9 mouse cellular contexts compared by ENCODE assay signal in genomic region chr6:82854338-82854737, GRCm38 (mm10).
DNase-seq lines count a peak whose midpoint lies in the region; ATAC-seq and TF ChIP-seq lines count a peak whose summit lies in the region.
"Had no signal": no experiment of that assay in that cellular context is flagged by ENCODE, and none has a peak within 500 bp of the region (broad histone marks: within the 10 kb centered on the region; RNA-seq: fewer than 3 reads in every experiment).

No protein-coding gene starts in this region.

- H3K27ac ChIP-seq in gastrocnemius, adult 2 months: peak overlapping the region; percentile 80

- no peak overlapping the region for H3K4me3 ChIP-seq in gastrocnemius, adult 2 months

- intact Hi-C loops in gastrocnemius, adult 2 months (cut with DNase I): loop anchor here (5.0 kb wide), 1 partner anchor 77 kb away; no protein-coding TSS in a partner anchor

- ATAC-seq in megakaryocyte-erythroid progenitor cell, adult 5-6 weeks (replicated peaks; ENCODE audit: low FRiP score, low TSS enrichment, poor library complexity, severe bottlenecking): no peak
- ATAC-seq: forebrain, embryonic 14.5 days had no signal

- no peak for TF ChIP-seq CTCF in gastrocnemius, adult 2 months (IDR thresholded peaks at IDR 0.05)

- DNase-seq in urinary bladder, postnatal 25 days (ENCODE audit: low spot score): peak; percentile 26
- DNase-seq in urinary bladder, postnatal 10 days (ENCODE audit: low spot score): no peak
- peak; percentile 90 for DNase-seq in gastrocnemius, adult 2 months
- peak; percentile 64 for DNase-seq in heart, postnatal 4 days
- DNase-seq in thymus, postnatal 10 days (ENCODE audit: low spot score in 2 of 2): no peak
- DNase-seq in cerebellum, adult 11-12 months: no peak
- DNase-seq: cerebellum, adult 9-10 months had no signal

Comparison
In these comparisons a context has a peak if more than half of its experiments do, and no peak if none do; other contexts are left out.
1. DNase-seq: peak in urinary bladder, postnatal 25 days (single experiment), gastrocnemius, adult 2 months (single experiment) and heart, postnatal 4 days (single experiment); none in urinary bladder, postnatal 10 days (single experiment), thymus, postnatal 10 days (0 of 2) and cerebellum, adult 11-12 months (single experiment).